Mouse (Mus musculus): Measurements from ENCODE around the gene Ccnd2. TPM values are rescaled to one million over a fixed set of nuclear protein-coding genes. Genes with fewer than 3 reads are reported as not detected.
A peak's percentile ranks its signal among the peaks of the same experiment; 100 is the strongest.

Gene Ccnd2
- polyA plus RNA-seq, 1 experiment from 2014 or later: 1,039 TPM

GRCm38 (mm10) chr6:127094565-127094964, 57.4 kb downstream of the Ccnd2 start:
- Histone ChIP-seq H3K36me3 (replicated peaks) (peaks cover 34% of the 10 kb centered on the region), H3K4me1 (no peaks in the 10 kb centered on the region), H3K9me3 (no peaks in the 10 kb centered on the region), H3K27ac (replicated peaks) (no peak overlapping the region), H3K27me3 (replicated peaks; ENCODE audit: low read depth, poor library complexity, severe bottlenecking) (no peaks in the 10 kb centered on the region), H3K4me3 (no peak overlapping the region)
- WGBS: 66% methylated on average over 7 of the region's 7 CpGs
- DNase-seq (ENCODE audit: low spot score): peak; percentile 44

DNA sequence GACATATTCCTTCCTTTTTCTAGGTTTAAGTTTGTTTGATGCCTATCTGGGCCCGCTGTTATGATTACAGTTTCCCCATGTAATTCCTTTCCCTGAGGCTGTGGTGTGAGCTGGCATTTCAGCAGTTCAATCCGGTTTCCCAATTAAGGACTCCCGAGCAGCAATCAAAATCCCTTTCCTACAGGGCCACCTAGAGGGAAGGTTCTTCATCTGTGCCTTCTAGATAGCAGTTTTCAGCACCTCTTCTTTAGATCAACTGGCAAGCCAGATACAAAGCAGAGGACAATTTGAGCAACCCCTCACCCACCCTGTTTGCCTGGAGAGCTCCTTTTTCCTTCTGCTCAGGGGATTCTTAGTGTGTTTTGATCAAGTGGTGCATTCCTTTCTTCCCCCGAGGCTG, 65.3 kb downstream of the Ccnd2 start:
- peaks cover 43% of the 10 kb centered on the region for H3K36me3 ChIP-seq (replicated peaks)
- H3K4me1 ChIP-seq: no peaks in the 10 kb centered on the region
- no peak for DNase-seq (ENCODE audit: low spot score)
- no peak overlapping the region for H3K4me3 ChIP-seq
- H3K9me3 ChIP-seq: no peaks in the 10 kb centered on the region
- WGBS: 71% methylated on average over 4 of the region's 4 CpGs
- H3K27ac ChIP-seq (replicated peaks): no peak overlapping the region
- peaks cover 8% of the 10 kb centered on the region for H3K27me3 ChIP-seq (replicated peaks; ENCODE audit: low read depth, poor library complexity, severe bottlenecking)

DNA sequence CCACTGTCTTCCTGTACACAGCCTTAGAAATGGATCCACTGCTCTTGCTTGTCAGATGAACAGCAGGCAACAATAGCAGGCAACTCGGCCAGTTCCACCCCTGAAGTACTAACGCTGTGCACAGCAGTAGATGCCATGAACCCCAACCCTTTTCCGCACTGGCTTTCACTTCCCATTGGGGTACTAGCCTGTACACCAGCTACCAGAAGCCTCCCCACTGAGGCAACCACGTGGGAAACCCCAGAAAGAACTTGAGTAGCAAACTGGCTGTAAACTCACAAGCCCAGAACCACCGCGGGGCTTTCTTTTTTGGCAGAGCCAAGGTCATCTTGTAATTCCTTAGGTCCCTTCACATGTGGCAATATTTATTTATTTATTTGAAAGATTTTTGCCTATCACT, 70.2 kb downstream of the Ccnd2 start:
- no peak for DNase-seq (ENCODE audit: low spot score)

DNA sequence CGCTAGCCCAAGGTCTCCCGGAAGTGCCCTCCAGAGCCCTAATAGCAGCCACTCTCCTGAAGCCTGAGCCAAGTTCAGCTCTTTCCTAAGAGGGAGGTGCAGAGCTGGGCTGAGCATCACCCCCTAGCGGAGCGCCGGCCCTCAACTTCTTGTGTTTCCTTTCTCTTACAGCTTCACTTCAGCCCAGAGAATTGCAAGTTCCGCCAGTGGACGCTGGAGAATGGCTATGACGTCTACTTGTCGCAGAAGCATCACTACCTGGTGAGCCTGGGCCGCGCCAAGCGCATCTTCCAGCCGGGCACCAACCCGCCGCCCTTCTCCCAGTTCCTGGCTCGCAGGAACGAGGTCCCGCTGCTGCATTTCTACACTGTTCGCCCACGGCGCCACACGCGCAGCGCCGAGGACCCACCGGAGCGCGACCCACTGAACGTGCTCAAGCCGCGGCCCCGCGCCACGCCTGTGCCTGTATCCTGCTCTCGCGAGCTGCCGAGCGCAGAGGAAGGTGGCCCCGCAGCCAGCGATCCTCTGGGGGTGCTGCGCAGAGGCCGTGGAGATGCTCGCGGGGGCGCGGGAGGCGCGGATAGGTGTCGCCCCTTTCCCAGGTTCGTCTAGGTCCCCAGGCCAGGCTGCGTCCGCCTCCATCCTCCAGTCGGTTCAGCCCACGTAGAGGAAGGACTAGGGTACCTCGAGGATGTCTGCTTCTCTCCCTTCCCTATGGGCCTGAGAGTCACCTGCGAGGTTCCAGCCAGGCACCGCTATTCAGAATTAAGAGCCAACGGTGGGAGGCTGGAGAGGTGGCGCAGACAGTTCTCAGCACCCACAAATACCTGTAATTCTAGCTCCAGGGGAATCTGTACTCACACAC, 71.9 kb downstream of the Ccnd2 start:
- H3K36me3 ChIP-seq (replicated peaks): no peaks in the 10 kb centered on the region
- DNase-seq (ENCODE audit: low spot score): peak; percentile 87
- H3K4me3 ChIP-seq: peak overlapping the region; percentile 75
- peak overlapping the region; percentile 85 for H3K27ac ChIP-seq (replicated peaks)
- peaks cover 12% of the 10 kb centered on the region for H3K4me1 ChIP-seq
- H3K9me3 ChIP-seq: no peaks in the 10 kb centered on the region
- peaks cover 42% of the 10 kb centered on the region for H3K27me3 ChIP-seq (replicated peaks; ENCODE audit: low read depth, poor library complexity, severe bottlenecking)
- WGBS: 2% methylated on average over 59 of the region's 59 CpGs

More for the DNA sequence above, 70.2 kb downstream of the Ccnd2 start:
- H3K9me3 ChIP-seq: no peaks in the 10 kb centered on the region
- no peak overlapping the region for H3K4me3 ChIP-seq
- no peaks in the 10 kb centered on the region for H3K36me3 ChIP-seq (replicated peaks)
- 74% methylated on average over 6 of the region's 6 CpGs for WGBS
- peaks cover 42% of the 10 kb centered on the region for H3K27me3 ChIP-seq (replicated peaks; ENCODE audit: low read depth, poor library complexity, severe bottlenecking)
- peaks cover 12% of the 10 kb centered on the region for H3K4me1 ChIP-seq
- no peak overlapping the region for H3K27ac ChIP-seq (replicated peaks)

Other genes with a start within 250 kb of the Ccnd2 start
- gene Dyrk4, start 230.4 kb downstream of the Ccnd2 start, polyA plus RNA-seq (2016; fragmentation: Nextera tagmentation; extraction: Ambion mirVana): not detected in 2 replicates
- 76.9 and 79.3 TPM in 2 replicates for gene Rad51ap1, start 212.6 kb downstream of the Ccnd2 start, polyA plus RNA-seq (2016; fragmentation: Nextera tagmentation; extraction: Ambion mirVana)
- 11.0 and 13.1 TPM in 2 replicates for gene D6Wsu163e, start 212.2 kb downstream of the Ccnd2 start, polyA plus RNA-seq (2016; fragmentation: Nextera tagmentation; extraction: Ambion mirVana)
- 0.02 TPM in 1 of 2 replicates, not detected in the other for gene Fgf6, start 136.6 kb downstream of the Ccnd2 start, polyA plus RNA-seq (2016; fragmentation: Nextera tagmentation; extraction: Ambion mirVana)
- gene Fgf23, start 79.3 kb downstream of the Ccnd2 start, polyA plus RNA-seq (2016; fragmentation: Nextera tagmentation; extraction: Ambion mirVana): 0.08 and 0.16 TPM in 2 replicates
- 5.7 and 7.2 TPM in 2 replicates for gene Tigar, start 42.6 kb downstream of the Ccnd2 start, polyA plus RNA-seq (2016; fragmentation: Nextera tagmentation; extraction: Ambion mirVana)

Data from embryonic facial prominence, embryonic 10.5 days (tissue).